Mouse (Mus musculus) limb, embryonic 11.5 days (tissue): ENCODE measurements around the gene Matn4. TPM values are rescaled to one million over a fixed set of nuclear protein-coding genes. Genes with fewer than 3 reads are reported as not detected.

Experiments used
- ATAC-seq: fragments of 200-750 bp; cut with Nextera tagmentation; 2 replicates; pipeline ENCODE4 v1.8.0; 2017; ENCODE audit warnings: low read depth; ENCODE audit not compliant: insufficient number of reproducible peaks, low FRiP score, low TSS enrichment
- DNase-seq: peaks from one replicate; pipeline ENCODE4 v3.0.0-alpha.2; 2015; ENCODE audit warnings: low spot score
- H3K27ac ChIP-seq: fragments of 300-500 bp; sonication (generic); replicated peaks from 2 replicates; pipeline ENCODE4 v1.5.1; 2014; ENCODE audit warnings: low read depth, mild to moderate bottlenecking, low read length
- H3K27me3 ChIP-seq: fragments of 300-500 bp; sonication (generic); 2 replicates; pipeline ENCODE4 v1.6.1; 2014; ENCODE audit warnings: mild to moderate bottlenecking, low read length, mixed read lengths; ENCODE audit not compliant: control insufficient read depth, insufficient read depth
- H3K36me3 ChIP-seq: fragments of 300-500 bp; sonication (generic); 2 replicates; pipeline ENCODE4 v1.6.1; 2014; ENCODE audit warnings: mild to moderate bottlenecking, low read length, moderate library complexity, mixed read lengths; ENCODE audit not compliant: control insufficient read depth, insufficient read depth
- H3K4me1 ChIP-seq: fragments of 300-500 bp; sonication (generic); 2 replicates; pipeline ENCODE4 v1.6.1; 2014; ENCODE audit warnings: low read length, mixed read lengths; ENCODE audit not compliant: control insufficient read depth, insufficient read depth
- H3K4me2 ChIP-seq: fragments of 300-500 bp; sonication (generic); 2 replicates; pipeline ENCODE4 v1.6.1; 2014; ENCODE audit warnings: low read depth, mild to moderate bottlenecking, moderate library complexity; ENCODE audit not compliant: severe bottlenecking
- H3K4me3 ChIP-seq: fragments of 300-500 bp; sonication (generic); 2 replicates; pipeline ENCODE4 v1.5.1; 2014; ENCODE audit warnings: low read depth, low read length
- H3K9ac ChIP-seq: fragments of 300-500 bp; sonication (generic); 2 replicates; pipeline ENCODE4 v1.6.1; 2014; ENCODE audit warnings: mild to moderate bottlenecking, low read length
- H3K9me3 ChIP-seq: fragments of 300-500 bp; sonication (generic); 2 replicates; pipeline ENCODE4 v1.6.1; 2016; ENCODE audit warnings: low read length; ENCODE audit not compliant: control insufficient read depth
- WGBS: fragments of 180-500 bp; shearing (Covaris S2); extraction: QIAGEN DNeasy Blood & Tissue Kit; methylation state at CpG from one replicate; pipeline ENCODE4 v1.1.7; 2014; 5-methylcytosine and 5-hydroxymethylcytosine counted together
- polyA plus RNA-seq: library from polyadenylated mRNA; unstranded; fragments of >200 nt; fragmentation: Nextera tagmentation; extraction: Ambion mirVana; gene quantifications from 2 replicates; pipeline ENCODE4 v1.2.1, GENCODE M21; 2014

Matn4 gene
- polyA plus RNA-seq, 1 experiment from 2014 or later = 3.6 TPM

- DNase-seq (no peak), ATAC-seq (no peak)
- no peaks in the 10 kb centered on the region for H3K36me3 ChIP-seq
These were observed 19.4 kb upstream of the Matn4 start for GRCm38 (mm10) chr2:164424406-164424805.

GRCm38 (mm10) chr2:164423464-164423863 is 18.5 kb upstream of the Matn4 start:
- no peak for ATAC-seq
- H3K4me3 ChIP-seq = no peak overlapping the region
- no peak overlapping the region for H3K9ac ChIP-seq
- WGBS = 94% methylated on average over 11 of the region's 11 CpGs
- H3K9me3 ChIP-seq = no peaks in the 10 kb centered on the region
- no peak for DNase-seq
- 0 out of 2 replicates have a peak, but pooled peaks cover 7% of the 10 kb centered on the region for H3K4me1 ChIP-seq
- H3K27me3 ChIP-seq = no peaks in the 10 kb centered on the region
- H3K4me2 ChIP-seq = no peak overlapping the region
- no peak overlapping the region for H3K27ac ChIP-seq
- H3K36me3 ChIP-seq = no peaks in the 10 kb centered on the region

More at GRCm38 (mm10) chr2:164424406-164424805, 19.4 kb upstream of the Matn4 start:
- Histone ChIP-seq H3K27ac (no peak overlapping the region), H3K27me3 (no peaks in the 10 kb centered on the region), H3K4me2 (no peak overlapping the region), H3K4me3 (no peak overlapping the region), H3K4me1 (0 out of 2 replicates have a peak, but pooled peaks cover 7% of the 10 kb centered on the region), H3K9ac (no peak overlapping the region), H3K9me3 (no peaks in the 10 kb centered on the region)
- 88% methylated on average over 8 of the region's 8 CpGs for WGBS

GRCm38 (mm10) chr2:164422675-164423393 is 17.9 kb upstream of the Matn4 start:
- H3K4me1 ChIP-seq = 0 out of 2 replicates have a peak, but pooled peaks cover 7% of the 10 kb centered on the region
- no peaks in the 10 kb centered on the region for H3K36me3 ChIP-seq
- no peaks in the 10 kb centered on the region for H3K27me3 ChIP-seq
- WGBS = 87% methylated on average over 15 of the region's 15 CpGs
- no peak overlapping the region for H3K4me2 ChIP-seq
- H3K4me3 ChIP-seq = no peak overlapping the region
- ATAC-seq (no peak), DNase-seq (no peak)
- H3K27ac ChIP-seq = no peak overlapping the region
- H3K9me3 ChIP-seq = no peaks in the 10 kb centered on the region
- no peak overlapping the region for H3K9ac ChIP-seq

- Histone ChIP-seq H3K9me3 (no peaks in the 10 kb centered on the region), H3K27me3 (no peaks in the 10 kb centered on the region), H3K27ac (no peak overlapping the region), H3K9ac (no peak overlapping the region), H3K4me3 (no peak overlapping the region), H3K4me1 (0 out of 2 replicates have a peak, but pooled peaks cover 7% of the 10 kb centered on the region), H3K4me2 (no peak overlapping the region), H3K36me3 (no peaks in the 10 kb centered on the region)
- no peak for ATAC-seq
- 85% methylated on average over 8 of the region's 8 CpGs for WGBS
- no peak for DNase-seq
These were observed 17.0 kb upstream of the Matn4 start for GRCm38 (mm10) chr2:164421979-164422378.

- H3K27ac ChIP-seq = no peak overlapping the region
- no peak for ATAC-seq
- WGBS = 94% methylated on average over 7 of the region's 7 CpGs
These were observed 16.3 kb upstream of the Matn4 start for GRCm38 (mm10) chr2:164421306-164421705.

GRCm38 (mm10) chr2:164419489-164419888 is 14.5 kb upstream of the Matn4 start:
- 3% methylated on average over 3 of the region's 3 CpGs for WGBS

More at GRCm38 (mm10) chr2:164421306-164421705, 16.3 kb upstream of the Matn4 start:
- Histone ChIP-seq H3K36me3 (no peaks in the 10 kb centered on the region), H3K4me1 (0 out of 2 replicates have a peak, but pooled peaks cover 7% of the 10 kb centered on the region), H3K9ac (no peak overlapping the region), H3K4me2 (no peak overlapping the region), H3K9me3 (no peaks in the 10 kb centered on the region), H3K4me3 (no peak overlapping the region), H3K27me3 (no peaks in the 10 kb centered on the region)
- no peak for DNase-seq

GRCm38 (mm10) chr2:164418308-164418875 is 13.4 kb upstream of the Matn4 start:
- no peak for ATAC-seq
- H3K27me3 ChIP-seq = 0 out of 2 replicates have a peak, but pooled peaks cover 9% of the 10 kb centered on the region

More at GRCm38 (mm10) chr2:164419489-164419888, 14.5 kb upstream of the Matn4 start:
- no peaks in the 10 kb centered on the region for H3K36me3 ChIP-seq
- no peak overlapping the region for H3K9ac ChIP-seq
- H3K27ac ChIP-seq = no peak overlapping the region
- H3K27me3 ChIP-seq = 0 out of 2 replicates have a peak, but pooled peaks cover 4% of the 10 kb centered on the region
- H3K4me3 ChIP-seq = no peak overlapping the region
- H3K9me3 ChIP-seq = no peaks in the 10 kb centered on the region
- 0 out of 2 replicates have a peak, but pooled peaks cover 5% of the 10 kb centered on the region for H3K4me1 ChIP-seq
- no peak for DNase-seq
- H3K4me2 ChIP-seq = no peak overlapping the region
- ATAC-seq = peak; percentile 60; the same call in 1 of the 2 replicates

GRCm38 (mm10) chr2:164417198-164417597 is 12.2 kb upstream of the Matn4 start:
- H3K4me3 ChIP-seq = no peak overlapping the region
- no peak overlapping the region for H3K4me2 ChIP-seq
- 1% methylated on average over 2 of the region's 2 CpGs for WGBS
- H3K36me3 ChIP-seq = no peaks in the 10 kb centered on the region
- 0 out of 2 replicates have a peak, but pooled peaks cover 5% of the 10 kb centered on the region for H3K4me1 ChIP-seq
- no peak for ATAC-seq
- no peak overlapping the region for H3K9ac ChIP-seq
- H3K27ac ChIP-seq = no peak overlapping the region
- 0 out of 2 replicates have a peak, but pooled peaks cover 9% of the 10 kb centered on the region for H3K27me3 ChIP-seq
- peak; percentile 69 for DNase-seq
- H3K9me3 ChIP-seq = no peaks in the 10 kb centered on the region

More at GRCm38 (mm10) chr2:164418308-164418875, 13.4 kb upstream of the Matn4 start:
- Histone ChIP-seq H3K9me3 (no peaks in the 10 kb centered on the region), H3K4me1 (0 out of 2 replicates have a peak, but pooled peaks cover 5% of the 10 kb centered on the region), H3K36me3 (no peaks in the 10 kb centered on the region), H3K4me2 (no peak overlapping the region), H3K4me3 (no peak overlapping the region), H3K9ac (no peak overlapping the region), H3K27ac (no peak overlapping the region)
- WGBS = 22% methylated on average over 3 of the region's 3 CpGs
- DNase-seq = no peak
